Mouse (Mus musculus): ENCODE data around the gene Ranbp3l.

- TF ChIP-seq POLR2A (IDR thresholded peaks at IDR 0.05; ENCODE audit: borderline replicate concordance, extremely low read depth, insufficient read depth, insufficient read length, poor library complexity, severe bottlenecking) (no peak), CTCF (IDR thresholded peaks at IDR 0.05; ENCODE audit: borderline replicate concordance, extremely low read depth, insufficient read depth, insufficient read length) (no peak)
Measured at GRCm38 (mm10) chr15:8968229-8968595, 463 bp downstream of the Ranbp3l start.

All from brain, embryonic 14.5 days (tissue).